ENCODE assay signal across 14 mouse cellular contexts in the genomic region with DNA sequence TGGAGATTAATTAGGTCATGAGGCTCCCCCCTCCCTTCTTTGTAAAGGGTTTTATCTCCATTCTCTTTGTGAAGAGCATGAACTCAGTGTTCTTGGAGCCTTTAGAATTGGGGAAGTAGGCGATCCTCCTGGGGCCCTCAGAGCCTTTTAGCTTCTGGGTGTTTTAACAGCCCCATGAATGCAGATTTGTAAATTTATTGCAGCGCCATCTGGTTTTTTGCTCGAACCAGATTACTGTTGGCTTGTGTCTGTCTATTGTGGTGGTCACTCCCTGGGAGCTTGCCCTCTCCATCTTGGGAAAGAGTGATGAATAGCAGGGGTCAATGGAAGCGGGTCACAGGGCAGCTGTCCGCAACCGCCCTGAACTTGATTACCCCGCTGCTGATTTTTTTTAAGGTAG.
DNase-seq lines count a peak whose midpoint lies in the region; ATAC-seq and TF ChIP-seq lines count a peak whose summit lies in the region.
"Had no signal": no experiment of that assay in that cellular context is flagged by ENCODE, and none has a peak within 500 bp of the region (broad histone marks: within the 10 kb centered on the region; RNA-seq: fewer than 3 reads in every experiment).

No protein-coding gene starts in this region.

- H3K36me3 ChIP-seq in heart, embryonic 12.5 days, result peaks cover 4% of the 10 kb centered on the region; the same call in 1 of the 2 replicates
- no peaks in the 10 kb centered on the region for H3K36me3 ChIP-seq in neural tube, embryonic 13.5 days

- no peak for ATAC-seq in heart, embryonic 12.5 days (ENCODE audit: insufficient number of reproducible peaks, low FRiP score)
- ATAC-seq in neural tube, embryonic 13.5 days (ENCODE audit: low read depth), result peak; percentile 32; the same call in 1 of the 2 replicates

- no peak overlapping the region for H3K27ac ChIP-seq in heart, embryonic 12.5 days (ENCODE audit: poor library complexity, severe bottlenecking)
- peak overlapping the region; percentile 84 for H3K27ac ChIP-seq in layer of hippocampus, adult 2 months
- peak overlapping the region; percentile 59 for H3K27ac ChIP-seq in neural tube, embryonic 13.5 days (replicated peaks)
- H3K27ac ChIP-seq: heart, embryonic 13.5 days; liver, embryonic 14.5 days had no signal

- no peak overlapping the region for H3K9ac ChIP-seq in heart, embryonic 12.5 days
- no peak overlapping the region for H3K9ac ChIP-seq in neural tube, embryonic 13.5 days
- H3K9ac ChIP-seq: heart, embryonic 13.5 days; liver, embryonic 14.5 days had no signal

- TF ChIP-seq POLR2A in brain, embryonic 14.5 days (IDR thresholded peaks at IDR 0.05; ENCODE audit: borderline replicate concordance, extremely low read depth, insufficient read depth, insufficient read length, poor library complexity, severe bottlenecking), result no peak

- no peak for TF ChIP-seq CTCF in layer of hippocampus, adult 2 months (conservative IDR thresholded peaks at IDR 0.05)
- TF ChIP-seq CTCF in brain, embryonic 14.5 days (IDR thresholded peaks at IDR 0.05; ENCODE audit: borderline replicate concordance, extremely low read depth, insufficient read depth, insufficient read length), result no peak

- DNase-seq in heart, adult 11 months, result peak; percentile 96
- DNase-seq in layer of hippocampus, adult 2 months (ENCODE audit: low spot score in 2 of 2), result no peak
- DNase-seq in layer of hippocampus, adult 9-10 months (ENCODE audit: low spot score), result no peak
- peak; percentile 69 for DNase-seq in brain, embryonic 14.5 days (ENCODE audit: low read depth)
- DNase-seq in spleen, adult 12 weeks (ENCODE audit: low spot score), result no peak
- no peak for DNase-seq in right cerebral cortex, postnatal 14 days
- DNase-seq: adrenal gland, adult 2 months; cerebellum, postnatal 36 days; lung, postnatal 14 days; thymus, postnatal 25 days had no signal

- H3K4me2 ChIP-seq in heart, embryonic 12.5 days, result no peak overlapping the region
- no peak overlapping the region for H3K4me2 ChIP-seq in neural tube, embryonic 13.5 days
- H3K4me2 ChIP-seq: heart, embryonic 13.5 days had no signal

- no peaks in the 10 kb centered on the region for H3K27me3 ChIP-seq in heart, embryonic 12.5 days (replicated peaks)
- H3K27me3 ChIP-seq in neural tube, embryonic 13.5 days, result peaks cover 3% of the 10 kb centered on the region; the same call in 1 of the 2 replicates
- H3K27me3 ChIP-seq: heart, embryonic 13.5 days had no signal

- 82% methylated on average over 7 of the region's 7 CpGs for WGBS in heart, embryonic 12.5 days
- 10% methylated on average over 7 of the region's 7 CpGs for WGBS in neural tube, embryonic 13.5 days

- H3K4me1 ChIP-seq in heart, embryonic 12.5 days (replicated peaks), result no peaks in the 10 kb centered on the region
- H3K4me1 ChIP-seq in neural tube, embryonic 13.5 days (replicated peaks), result peaks cover 41% of the 10 kb centered on the region
- H3K4me1 ChIP-seq: heart, embryonic 13.5 days had no signal

- no peaks in the 10 kb centered on the region for H3K9me3 ChIP-seq in heart, embryonic 12.5 days (replicated peaks)
- no peaks in the 10 kb centered on the region for H3K9me3 ChIP-seq in neural tube, embryonic 13.5 days
- H3K9me3 ChIP-seq: heart, embryonic 13.5 days had no signal

- H3K4me3 ChIP-seq in heart, embryonic 12.5 days, result no peak overlapping the region
- H3K4me3 ChIP-seq in layer of hippocampus, adult 2 months, result no peak overlapping the region
- H3K4me3 ChIP-seq in neural tube, embryonic 13.5 days, result no peak overlapping the region
- H3K4me3 ChIP-seq: heart, embryonic 13.5 days had no signal

Comparison
In these comparisons a context has a peak if more than half of its experiments do, and no peak if none do; other contexts are left out.
1. DNase-seq: peak in heart, adult 11 months (single experiment) and brain, embryonic 14.5 days (single experiment); none in layer of hippocampus, adult 2 months (0 of 2), layer of hippocampus, adult 9-10 months (single experiment), spleen, adult 12 weeks (single experiment) and right cerebral cortex, postnatal 14 days (single experiment).